Mouse (Mus musculus) lung, embryonic 16.5 days (tissue): ENCODE results near the gene Cdh23. TPM values are rescaled to one million over a fixed set of nuclear protein-coding genes. Genes with fewer than 3 reads are reported as not detected.

Source experiments
- polyA plus RNA-seq: library from polyadenylated mRNA; unstranded; fragments of >200 nt; fragmentation: Nextera tagmentation; extraction: Ambion mirVana; gene quantifications from 2 replicates; pipeline ENCODE4 v1.2.1, GENCODE M21; 2015

The Cdh23 gene
- polyA plus RNA-seq, 1 experiment from 2014 or later = 0.34 TPM

Other genes starting within 250 kb of the Cdh23 start
- 8.9 and 10.2 TPM in 2 replicates for gene Slc29a3, start 56.3 kb upstream of the Cdh23 start, polyA plus RNA-seq
- 6.7 and 7.3 TPM in 2 replicates for gene Unc5b, start 135.1 kb upstream of the Cdh23 start, polyA plus RNA-seq